Mouse (Mus musculus) hindbrain, embryonic 13.5 days (tissue): ENCODE measurements at regions not wholly inside any gene's neighbourhood (a gene's known extent, or its start where the extent isn't known, plus 50 kb on each side); places are given as distances from the start of the nearest gene placed in this dataset.

Source experiments
- ATAC-seq: fragments of 200-750 bp; cut with Nextera tagmentation; 2 replicates; pipeline ENCODE4 v1.8.0; 2017; ENCODE audit warnings: moderate TSS enrichment; ENCODE audit not compliant: low FRiP score
- H3K27ac ChIP-seq: fragments of 300-500 bp; sonication (generic); 2 replicates; pipeline ENCODE4 v1.5.1; 2015; ENCODE audit warnings: inconsistent platforms, mild to moderate bottlenecking, moderate library complexity
- H3K27me3 ChIP-seq: fragments of 300-500 bp; sonication (generic); 2 replicates; pipeline ENCODE4 v1.6.1; 2015; ENCODE audit warnings: mild to moderate bottlenecking, inconsistent platforms
- H3K36me3 ChIP-seq: fragments of 300-500 bp; sonication (generic); 2 replicates; pipeline ENCODE4 v1.6.1; 2015; ENCODE audit warnings: mild to moderate bottlenecking, inconsistent platforms
- H3K4me1 ChIP-seq: fragments of 300-500 bp; sonication (generic); replicated peaks from 2 replicates; pipeline ENCODE4 v1.6.1; 2015; ENCODE audit warnings: inconsistent platforms
- H3K4me2 ChIP-seq: fragments of 300-500 bp; sonication (generic); 2 replicates; pipeline ENCODE4 v1.6.1; 2015; ENCODE audit warnings: inconsistent platforms, mild to moderate bottlenecking, moderate library complexity
- H3K4me3 ChIP-seq: fragments of 300-500 bp; sonication (generic); 2 replicates; pipeline ENCODE4 v1.5.1; 2015; ENCODE audit warnings: mild to moderate bottlenecking, inconsistent platforms
- H3K9ac ChIP-seq: fragments of 300-500 bp; sonication (generic); 2 replicates; pipeline ENCODE4 v1.6.1; 2015; ENCODE audit warnings: mild to moderate bottlenecking, inconsistent platforms
- H3K9me3 ChIP-seq: fragments of 300-500 bp; sonication (generic); 2 replicates; pipeline ENCODE4 v1.6.1; 2016; ENCODE audit warnings: inconsistent platforms
- WGBS: fragments of 180-500 bp; shearing (Covaris S2); methylation state at CpG from one replicate; pipeline ENCODE4 v1.1.7; 2015; 5-methylcytosine and 5-hydroxymethylcytosine counted together

- Histone ChIP-seq H3K4me1 (peaks cover 22% of the 10 kb centered on the region), H3K36me3 (no peaks in the 10 kb centered on the region), H3K9me3 (no peaks in the 10 kb centered on the region), H3K4me2 (no peak overlapping the region), H3K27ac (no peak overlapping the region), H3K9ac (no peak overlapping the region), H3K27me3 (no peaks in the 10 kb centered on the region), H3K4me3 (no peak overlapping the region)
- ATAC-seq = no peak
- 95% methylated on average over 1 of the region's 1 CpGs for WGBS
These were observed 234.9 kb downstream of the Gm12728 start for GRCm38 (mm10) chr4:106024591-106024990.

DNA sequence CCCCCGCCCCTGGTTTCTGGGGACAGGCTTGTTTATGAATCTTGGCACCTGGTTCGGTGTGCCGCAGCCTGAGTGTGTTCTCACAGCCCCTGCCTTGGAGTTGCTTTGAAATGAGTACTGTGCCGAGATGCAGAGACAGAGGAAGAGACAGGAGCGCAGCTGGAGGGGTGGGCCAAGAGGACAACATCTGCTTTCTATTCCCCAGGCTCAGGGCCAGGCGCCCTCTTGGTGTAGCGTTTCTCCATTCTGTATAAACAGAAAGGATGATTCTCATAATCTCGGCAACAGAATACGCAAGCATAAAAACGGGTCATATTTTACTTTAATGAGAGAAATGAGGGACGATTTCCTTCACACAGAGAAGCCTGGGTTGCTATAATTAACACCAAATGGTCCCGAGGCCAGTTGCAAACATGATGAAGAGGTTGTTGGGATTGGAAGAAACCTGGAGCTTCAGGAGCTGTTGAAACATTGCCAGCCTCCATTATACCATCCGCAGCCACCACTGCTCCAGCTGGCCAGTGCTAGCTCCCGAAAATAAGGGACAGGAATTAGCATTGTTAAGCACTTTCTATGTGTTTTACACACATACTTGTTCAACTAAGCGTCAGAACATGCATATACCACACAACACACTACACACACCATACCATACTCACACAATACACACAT lies 236.4 kb downstream of the Gm12728 start:
- Histone ChIP-seq H3K4me3 (no peak overlapping the region), H3K9ac (no peak overlapping the region), H3K36me3 (no peaks in the 10 kb centered on the region), H3K9me3 (no peaks in the 10 kb centered on the region), H3K27ac (no peak overlapping the region), H3K27me3 (no peaks in the 10 kb centered on the region), H3K4me2 (no peak overlapping the region), H3K4me1 (peaks cover 12% of the 10 kb centered on the region)
- ATAC-seq = no peak
- WGBS = 63% methylated on average over 15 of the region's 15 CpGs

DNA sequence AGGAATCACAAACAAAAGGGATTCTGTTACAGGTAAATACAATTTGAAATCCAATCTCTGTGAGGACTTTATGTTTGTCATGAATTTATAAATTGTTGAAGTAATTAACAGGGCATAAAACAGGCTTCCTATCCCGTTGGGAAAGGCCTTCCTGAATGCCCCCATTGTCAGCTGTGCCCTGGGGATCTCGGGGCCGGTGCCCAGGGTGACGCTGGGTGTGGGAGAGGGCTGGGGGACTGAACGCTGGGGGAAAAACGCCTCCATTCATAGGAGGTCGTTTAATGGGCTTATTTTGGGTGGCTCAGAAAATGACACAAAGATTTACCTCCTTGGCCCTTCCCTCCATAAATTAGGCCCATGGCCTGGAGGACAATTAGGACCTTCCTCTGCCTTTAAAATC lies 250.7 kb downstream of the Gm12728 start:
- no peak overlapping the region for H3K4me2 ChIP-seq
- H3K9ac ChIP-seq = no peak overlapping the region
- ATAC-seq = no peak
- no peak overlapping the region for H3K4me3 ChIP-seq
- no peaks in the 10 kb centered on the region for H3K9me3 ChIP-seq
- H3K27me3 ChIP-seq = no peaks in the 10 kb centered on the region
- H3K27ac ChIP-seq = no peak overlapping the region
- WGBS = 36% methylated on average over 7 of the region's 7 CpGs
- no peaks in the 10 kb centered on the region for H3K36me3 ChIP-seq
- H3K4me1 ChIP-seq = no peaks in the 10 kb centered on the region

GRCm38 (mm10) chr4:106042456-106042855 lies 252.8 kb downstream of the Gm12728 start:
- Histone ChIP-seq H3K9ac (no peak overlapping the region), H3K9me3 (no peaks in the 10 kb centered on the region), H3K27me3 (no peaks in the 10 kb centered on the region), H3K27ac (no peak overlapping the region), H3K36me3 (no peaks in the 10 kb centered on the region), H3K4me2 (no peak overlapping the region), H3K4me3 (no peak overlapping the region), H3K4me1 (no peaks in the 10 kb centered on the region)
- no peak for ATAC-seq
- WGBS = 84% methylated on average over 3 of the region's 3 CpGs

DNA sequence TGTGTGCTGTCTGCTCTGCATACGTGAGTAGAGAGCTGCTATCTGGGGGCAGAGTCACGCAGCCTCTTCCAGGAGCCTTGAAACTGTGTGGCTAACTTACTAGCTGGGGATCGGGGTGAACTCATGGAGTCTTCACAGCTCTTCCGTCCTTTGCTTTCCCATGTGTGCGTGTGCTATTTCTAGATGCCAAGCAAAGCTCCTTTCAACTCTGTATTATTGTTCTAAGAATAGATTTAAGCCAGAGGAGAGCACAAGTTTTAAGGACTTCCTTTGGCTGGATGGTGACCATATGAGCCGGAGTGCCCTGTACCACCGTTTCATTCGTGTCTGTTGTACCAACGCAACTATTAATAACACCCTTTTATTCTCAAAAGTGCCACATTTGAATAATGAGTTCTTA lies 254.0 kb downstream of the Gm12728 start:
- Histone ChIP-seq H3K4me1 (no peaks in the 10 kb centered on the region), H3K27me3 (no peaks in the 10 kb centered on the region)
- ATAC-seq = no peak

GRCm38 (mm10) chr4:106048053-106048452 lies 258.4 kb downstream of the Gm12728 start:
- Histone ChIP-seq H3K4me3 (no peak overlapping the region), H3K27ac (no peak overlapping the region), H3K4me1 (no peaks in the 10 kb centered on the region), H3K4me2 (no peak overlapping the region), H3K9ac (no peak overlapping the region), H3K36me3 (no peaks in the 10 kb centered on the region), H3K27me3 (no peaks in the 10 kb centered on the region), H3K9me3 (no peaks in the 10 kb centered on the region)
- 81% methylated on average over 8 of the region's 8 CpGs for WGBS
- ATAC-seq = no peak

More for the DNA sequence above, 254.0 kb downstream of the Gm12728 start:
- no peaks in the 10 kb centered on the region for H3K36me3 ChIP-seq
- H3K9ac ChIP-seq = no peak overlapping the region
- H3K4me3 ChIP-seq = no peak overlapping the region
- no peaks in the 10 kb centered on the region for H3K9me3 ChIP-seq
- H3K4me2 ChIP-seq = no peak overlapping the region
- 90% methylated on average over 9 of the region's 9 CpGs for WGBS
- H3K27ac ChIP-seq = no peak overlapping the region

GRCm38 (mm10) chr4:106048797-106049196 lies 259.1 kb downstream of the Gm12728 start:
- no peaks in the 10 kb centered on the region for H3K9me3 ChIP-seq
- H3K4me2 ChIP-seq = no peak overlapping the region
- H3K36me3 ChIP-seq = no peaks in the 10 kb centered on the region
- no peak overlapping the region for H3K9ac ChIP-seq
- no peak for ATAC-seq
- 89% methylated on average over 8 of the region's 8 CpGs for WGBS
- H3K27ac ChIP-seq = no peak overlapping the region
- H3K4me3 ChIP-seq = no peak overlapping the region
- no peaks in the 10 kb centered on the region for H3K27me3 ChIP-seq
- H3K4me1 ChIP-seq = no peaks in the 10 kb centered on the region

DNA sequence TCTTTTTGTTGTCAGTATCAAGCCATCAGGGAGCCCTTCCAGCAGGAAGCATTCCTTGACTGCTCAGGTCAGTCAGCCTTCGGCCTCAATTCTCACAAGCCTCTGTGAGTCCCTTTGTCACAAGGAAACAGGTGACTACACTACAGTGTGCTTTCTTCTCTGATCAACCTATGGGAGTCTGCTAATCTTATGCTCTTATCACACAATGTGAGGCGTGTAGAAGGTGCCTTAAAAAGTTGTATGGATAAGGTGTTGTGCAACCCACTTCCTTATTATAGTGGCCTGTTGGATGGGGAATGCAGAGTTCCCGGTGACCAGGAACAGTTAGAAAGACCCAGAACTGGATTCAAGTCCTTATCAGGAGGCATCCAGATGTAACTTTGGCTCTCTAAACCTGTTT lies 260.2 kb downstream of the Gm12728 start:
- H3K4me1 ChIP-seq = no peaks in the 10 kb centered on the region
- H3K9me3 ChIP-seq = no peaks in the 10 kb centered on the region
- H3K9ac ChIP-seq = no peak overlapping the region
- WGBS = 95% methylated on average over 3 of the region's 3 CpGs
- no peak for ATAC-seq
- no peaks in the 10 kb centered on the region for H3K27me3 ChIP-seq
- H3K36me3 ChIP-seq = no peaks in the 10 kb centered on the region
- no peak overlapping the region for H3K27ac ChIP-seq
- H3K4me3 ChIP-seq = no peak overlapping the region
- H3K4me2 ChIP-seq = no peak overlapping the region

- no peak overlapping the region for H3K4me2 ChIP-seq
- no peak overlapping the region for H3K4me3 ChIP-seq
- no peaks in the 10 kb centered on the region for H3K27me3 ChIP-seq
- no peaks in the 10 kb centered on the region for H3K4me1 ChIP-seq
- H3K9me3 ChIP-seq = no peaks in the 10 kb centered on the region
- no peak overlapping the region for H3K9ac ChIP-seq
- H3K36me3 ChIP-seq = no peaks in the 10 kb centered on the region
- H3K27ac ChIP-seq = no peak overlapping the region
- 78% methylated on average over 3 of the region's 3 CpGs for WGBS
- ATAC-seq = no peak
These were observed 260.6 kb downstream of the Gm12728 start for GRCm38 (mm10) chr4:106050297-106050696.

DNA sequence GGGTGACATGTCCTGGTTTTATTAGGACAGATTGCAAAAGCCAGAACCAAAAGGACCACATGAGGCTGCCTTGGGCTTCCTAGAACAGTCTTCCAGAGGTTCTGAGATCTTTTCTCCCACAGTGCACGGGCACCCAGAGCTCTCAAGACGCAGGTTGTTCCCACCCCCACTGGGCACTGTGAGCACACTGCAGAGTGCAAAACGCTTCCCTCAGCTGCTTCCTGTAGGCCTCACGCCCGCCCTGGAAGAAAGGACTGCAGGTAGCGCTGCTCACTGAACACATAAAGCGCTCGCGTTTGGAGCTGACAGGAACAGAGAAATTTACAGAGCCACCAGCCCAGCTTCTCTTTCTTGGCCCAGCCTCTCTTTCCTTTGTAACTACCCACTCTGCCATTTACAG lies 262.5 kb upstream of the Usp24 start:
- no peak overlapping the region for H3K27ac ChIP-seq
- H3K9ac ChIP-seq = no peak overlapping the region
- WGBS = 71% methylated on average over 9 of the region's 9 CpGs
- H3K9me3 ChIP-seq = no peaks in the 10 kb centered on the region
- no peaks in the 10 kb centered on the region for H3K4me1 ChIP-seq
- no peaks in the 10 kb centered on the region for H3K27me3 ChIP-seq
- H3K4me2 ChIP-seq = no peak overlapping the region
- no peak overlapping the region for H3K4me3 ChIP-seq
- no peak for ATAC-seq
- H3K36me3 ChIP-seq = no peaks in the 10 kb centered on the region

DNA sequence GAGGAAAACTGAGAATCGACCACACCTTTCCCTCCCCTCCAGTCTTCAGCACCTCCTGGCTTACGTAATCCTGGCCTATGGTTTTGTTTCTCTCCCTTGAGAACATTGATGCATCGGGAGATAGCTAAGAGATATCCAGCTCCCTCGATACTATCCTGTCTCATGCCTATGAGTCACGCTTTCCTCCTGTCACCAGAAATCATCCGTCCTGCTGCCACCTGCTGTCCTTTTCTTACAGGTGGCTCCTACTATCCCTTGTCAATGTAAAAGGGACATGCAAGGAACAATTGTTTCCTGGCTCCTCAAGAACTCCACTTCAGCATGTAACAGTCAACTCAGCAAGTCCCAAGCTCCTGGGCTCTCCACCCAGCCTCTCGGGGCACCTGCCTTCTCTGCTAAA lies 261.7 kb upstream of the Usp24 start:
- no peak overlapping the region for H3K4me2 ChIP-seq
- no peak overlapping the region for H3K27ac ChIP-seq
- WGBS = 70% methylated on average over 7 of the region's 7 CpGs
- no peaks in the 10 kb centered on the region for H3K36me3 ChIP-seq
- no peak for ATAC-seq
- H3K27me3 ChIP-seq = no peaks in the 10 kb centered on the region
- no peak overlapping the region for H3K9ac ChIP-seq
- H3K4me1 ChIP-seq = no peaks in the 10 kb centered on the region
- no peak overlapping the region for H3K4me3 ChIP-seq
- H3K9me3 ChIP-seq = no peaks in the 10 kb centered on the region

GRCm38 (mm10) chr4:106062651-106063050 lies 253.4 kb upstream of the Usp24 start:
- 75% methylated on average over 12 of the region's 12 CpGs for WGBS

GRCm38 (mm10) chr4:106063851-106064382 lies 252.1 kb upstream of the Usp24 start:
- no peak overlapping the region for H3K9ac ChIP-seq
- ATAC-seq = no peak
- H3K27ac ChIP-seq = no peak overlapping the region
- no peaks in the 10 kb centered on the region for H3K36me3 ChIP-seq
- 76% methylated on average over 6 of the region's 6 CpGs for WGBS
- H3K9me3 ChIP-seq = no peaks in the 10 kb centered on the region
- no peak overlapping the region for H3K4me3 ChIP-seq
- no peaks in the 10 kb centered on the region for H3K27me3 ChIP-seq
- H3K4me2 ChIP-seq = no peak overlapping the region
- peaks cover 9% of the 10 kb centered on the region; the same call in 1 of the 2 replicates for H3K4me1 ChIP-seq

More at GRCm38 (mm10) chr4:106062651-106063050, 253.4 kb upstream of the Usp24 start:
- no peak overlapping the region for H3K27ac ChIP-seq
- H3K4me3 ChIP-seq = no peak overlapping the region
- ATAC-seq = no peak
- H3K4me1 ChIP-seq = peaks cover 9% of the 10 kb centered on the region; the same call in 1 of the 2 replicates
- no peaks in the 10 kb centered on the region for H3K9me3 ChIP-seq
- no peak overlapping the region for H3K4me2 ChIP-seq
- no peaks in the 10 kb centered on the region for H3K36me3 ChIP-seq
- no peaks in the 10 kb centered on the region for H3K27me3 ChIP-seq
- H3K9ac ChIP-seq = no peak overlapping the region
